Mouse (Mus musculus): ENCODE data around the gene Fcgr4.
"Not testable (repeated sequence)": the region's sequence is repeated elsewhere in the genome, so short reads cannot be mapped to it uniquely, and the experiment has no call there.

The Fcgr4 gene

DNA sequence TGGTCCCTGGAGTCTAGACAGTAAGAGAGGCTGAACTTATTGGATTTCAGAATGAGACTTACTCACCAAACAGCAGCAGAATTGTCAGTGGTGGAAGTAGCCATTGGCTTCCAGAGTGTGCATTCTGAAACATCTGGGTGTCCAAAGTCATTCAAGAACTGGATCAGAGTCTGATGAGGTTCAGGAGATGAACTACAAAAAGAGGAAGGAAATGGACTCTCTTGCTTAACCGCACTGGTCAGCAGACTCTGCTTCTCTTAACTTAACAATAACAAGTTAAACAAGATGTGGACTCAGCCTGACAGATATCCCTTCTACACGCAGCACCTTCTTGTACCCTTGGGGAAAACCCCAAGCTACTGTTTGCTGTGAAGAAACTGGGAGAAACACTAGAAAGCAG is 40.5 kb downstream of the Fcgr4 start:
- DNase-seq = no peak

- DNase-seq = no peak
These were observed 41.7 kb downstream of the Fcgr4 start for GRCm38 (mm10) chr1:171060392-171060791.

DNA sequence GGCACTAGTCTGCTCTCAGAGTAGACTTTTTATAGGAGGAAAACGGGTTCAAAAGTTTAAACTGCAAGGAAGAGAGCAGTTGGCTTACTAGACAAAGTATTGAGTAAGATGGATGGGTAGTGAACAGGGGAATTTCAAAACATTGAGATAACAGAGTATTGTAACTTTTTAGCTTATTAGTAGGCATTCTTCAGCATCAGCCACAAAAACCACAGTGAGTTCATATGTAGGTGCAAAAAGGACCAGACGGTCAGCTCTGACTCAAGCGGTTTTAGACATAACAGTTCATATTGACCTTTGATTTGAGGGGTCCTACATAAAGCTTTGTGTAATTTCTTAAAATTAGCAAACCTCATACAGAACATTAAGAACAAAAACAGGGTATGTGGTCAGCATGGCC is 42.8 kb downstream of the Fcgr4 start:
- DNase-seq = no peak

DNA sequence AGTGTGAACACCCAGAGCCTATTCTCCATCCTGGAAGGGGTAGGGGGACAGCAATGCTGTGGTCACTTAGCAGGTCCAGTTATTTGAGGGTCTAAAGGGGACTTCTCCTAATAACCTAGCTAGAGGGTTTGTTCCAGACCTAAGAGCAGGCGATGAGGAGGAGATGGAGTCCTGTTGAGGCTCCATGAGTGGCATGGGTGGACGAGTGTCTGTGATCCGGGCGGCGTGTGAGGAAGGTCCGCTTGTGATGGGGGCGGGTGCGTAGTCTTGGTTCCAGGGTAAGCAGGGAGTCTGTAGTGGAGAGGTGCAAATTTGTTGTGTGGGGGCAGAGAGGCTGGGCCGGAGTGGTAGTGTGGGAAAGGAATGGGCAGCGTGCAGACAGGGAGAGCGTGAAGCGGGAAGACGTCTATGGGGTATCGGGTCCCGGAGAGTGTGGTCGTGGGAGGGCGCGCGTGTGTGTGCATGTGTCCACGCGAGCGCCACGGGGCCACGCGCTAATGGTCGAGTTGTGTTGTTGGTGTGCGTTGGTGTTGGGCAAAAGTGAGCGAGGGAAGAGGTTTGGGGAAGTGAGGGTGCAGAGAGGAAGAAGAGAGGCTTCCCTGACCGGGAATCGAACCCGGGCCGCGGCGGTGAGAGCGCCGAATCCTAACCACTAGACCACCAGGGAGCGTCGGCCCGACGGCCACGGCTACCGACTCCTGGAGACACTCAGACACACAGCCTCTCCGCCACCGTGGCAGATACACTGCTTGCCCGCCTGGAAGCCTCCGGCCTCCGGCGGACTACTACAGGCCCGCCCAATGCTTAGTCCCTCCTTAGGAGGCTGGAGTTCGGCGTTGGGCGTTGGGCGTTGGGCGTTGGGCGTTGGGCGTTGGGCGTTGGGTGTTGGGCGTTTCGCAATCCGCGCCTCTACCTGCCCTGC is 45.1 kb downstream of the Fcgr4 start:
- peak; percentile 47 for DNase-seq

GRCm38 (mm10) chr1:171064491-171065242 is 45.9 kb downstream of the Fcgr4 start, which contains the start of gene Fcgr3:
Fcgr3 (minus strand) TSS chr1:171064935.
- peak; percentile 86 for DNase-seq

DNA sequence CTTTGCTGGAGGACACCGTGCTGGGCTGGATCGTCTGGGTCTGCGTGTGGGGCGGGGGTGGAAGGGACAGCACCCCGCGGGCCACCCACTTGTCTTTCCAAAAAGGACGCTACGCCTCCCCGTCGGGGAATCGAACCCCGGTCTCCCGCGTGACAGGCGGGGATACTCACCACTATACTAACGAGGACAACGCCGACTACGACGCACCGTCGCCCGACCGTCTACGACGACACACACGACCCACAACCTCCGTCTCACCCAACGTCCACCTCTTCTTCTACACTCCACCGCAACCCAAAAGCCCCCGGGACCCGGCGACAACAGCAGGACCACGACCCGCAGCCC is 46.5 kb downstream of the Fcgr4 start:
- DNase-seq = not testable (repeated sequence)

- not testable (repeated sequence) for DNase-seq
These were observed 47.0 kb downstream of the Fcgr4 start for GRCm38 (mm10) chr1:171065768-171066167.

DNA sequence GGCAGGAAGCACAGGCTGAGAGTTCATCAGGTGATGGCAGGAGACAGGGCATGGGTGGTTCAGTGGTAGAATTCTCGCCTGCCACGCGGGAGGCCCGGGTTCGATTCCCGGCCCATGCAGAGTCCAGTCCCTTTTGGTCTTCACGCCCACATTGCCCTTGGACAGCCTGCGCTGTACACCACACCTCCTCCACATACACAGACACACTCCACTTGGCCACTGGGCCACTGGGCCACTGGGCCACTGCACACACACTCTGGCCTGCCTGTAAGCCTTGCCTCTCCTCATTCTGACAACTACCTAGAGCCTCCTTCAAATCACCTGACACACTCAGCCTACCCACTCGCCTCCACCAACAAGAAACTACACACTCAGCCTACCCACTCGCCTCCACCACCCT is 47.9 kb downstream of the Fcgr4 start:
- DNase-seq = not testable (repeated sequence)

DNA sequence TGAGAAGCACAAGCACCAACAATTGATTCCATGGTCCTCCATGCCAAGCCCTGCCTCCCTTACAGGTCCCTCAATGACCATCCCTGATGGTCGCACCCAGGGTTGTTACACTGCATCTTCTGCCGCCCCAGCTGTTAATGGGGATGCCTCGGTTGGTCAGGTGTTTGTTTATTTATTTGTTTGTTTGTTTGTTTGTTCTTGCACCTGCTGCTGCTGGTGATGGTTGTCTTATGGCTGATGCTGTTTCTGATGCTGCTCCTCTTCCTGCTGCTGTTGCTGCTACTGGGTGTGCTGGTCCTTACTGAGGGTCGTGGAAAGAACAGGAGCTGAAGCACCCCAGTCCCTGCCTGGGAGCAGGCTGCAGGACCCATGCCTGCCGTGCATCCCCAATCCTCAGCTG is 49.2 kb downstream of the Fcgr4 start:
- peak; percentile 24 for DNase-seq

DNA sequence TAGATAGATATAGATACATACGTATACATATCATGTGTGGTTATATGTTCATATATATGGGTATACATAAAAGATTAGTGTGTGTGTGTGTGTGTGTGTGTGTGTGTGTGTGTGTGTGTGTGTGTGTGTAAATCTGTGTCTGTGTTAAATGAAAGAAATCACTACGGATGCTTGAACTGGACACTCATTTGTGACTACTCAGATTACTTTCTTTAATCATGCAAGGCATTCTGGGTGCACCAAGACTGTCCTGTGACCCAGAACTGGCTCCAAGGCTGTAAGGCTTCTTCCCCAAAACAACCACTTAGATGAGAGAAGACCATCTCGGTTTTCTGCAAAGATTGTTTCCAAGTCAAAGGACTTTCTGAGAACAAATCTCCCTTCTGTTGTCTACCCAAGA is 50.8 kb downstream of the Fcgr4 start:
- peak; percentile 49 for DNase-seq

DNA sequence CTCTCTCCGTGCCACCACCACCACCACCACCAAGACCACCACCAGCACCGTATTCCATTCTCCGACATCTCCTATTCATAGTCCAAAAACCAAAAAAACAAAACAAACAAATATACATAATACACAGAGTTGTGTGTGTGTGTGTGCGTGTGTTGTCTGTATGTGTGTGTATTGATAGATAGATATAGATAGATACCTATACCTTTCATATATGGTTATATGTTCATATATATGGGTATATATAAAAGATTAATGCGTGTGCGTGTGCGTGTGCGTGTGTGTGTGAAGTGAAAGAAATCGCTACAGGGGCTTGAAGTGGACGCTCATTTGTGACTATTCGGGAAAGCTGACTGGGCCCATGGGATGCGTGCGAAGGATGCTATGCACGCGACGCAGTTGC is 52.2 kb downstream of the Fcgr4 start:
- not testable (repeated sequence) for DNase-seq

- not testable (repeated sequence) for DNase-seq
These were observed 53.0 kb downstream of the Fcgr4 start for GRCm38 (mm10) chr1:171071726-171072125.

DNA sequence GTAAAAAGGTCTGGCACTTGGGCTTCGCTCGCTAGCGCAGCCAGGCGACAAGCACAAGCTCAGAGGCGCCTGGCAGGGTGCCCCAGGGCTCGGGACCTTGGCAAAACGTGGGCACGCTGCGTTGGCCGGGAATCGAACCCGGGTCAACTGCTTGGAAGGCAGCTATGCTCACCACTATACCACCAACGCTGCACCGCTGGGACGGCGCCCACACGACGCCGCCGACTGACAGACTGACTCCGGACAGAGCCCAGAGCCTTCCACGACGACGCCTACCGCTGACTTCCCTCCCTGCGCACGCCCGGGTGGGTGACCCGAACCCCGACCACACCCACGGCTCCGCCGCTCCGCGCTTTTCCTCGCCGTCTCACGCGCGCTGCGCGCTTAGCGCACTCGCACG is 53.5 kb downstream of the Fcgr4 start:
- not testable (repeated sequence) for DNase-seq

DNA sequence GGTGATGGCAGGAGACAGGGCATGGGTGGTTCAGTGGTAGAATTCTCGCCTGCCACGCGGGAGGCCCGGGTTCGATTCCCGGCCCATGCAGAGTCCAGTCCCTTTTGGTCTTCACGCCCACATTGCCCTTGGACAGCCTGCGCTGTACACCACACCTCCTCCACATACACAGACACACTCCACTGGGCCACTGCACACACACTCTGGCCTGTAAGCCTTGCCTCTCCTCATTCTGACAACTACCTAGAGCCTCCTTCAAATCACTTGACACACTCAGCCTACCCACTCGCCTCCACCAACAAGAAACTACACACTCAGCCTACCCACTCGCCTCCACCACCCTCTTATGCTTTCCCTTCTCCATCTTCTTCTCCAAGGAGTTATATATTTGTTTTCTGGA is 55.6 kb downstream of the Fcgr4 start:
- peak; percentile 58 for DNase-seq

DNA sequence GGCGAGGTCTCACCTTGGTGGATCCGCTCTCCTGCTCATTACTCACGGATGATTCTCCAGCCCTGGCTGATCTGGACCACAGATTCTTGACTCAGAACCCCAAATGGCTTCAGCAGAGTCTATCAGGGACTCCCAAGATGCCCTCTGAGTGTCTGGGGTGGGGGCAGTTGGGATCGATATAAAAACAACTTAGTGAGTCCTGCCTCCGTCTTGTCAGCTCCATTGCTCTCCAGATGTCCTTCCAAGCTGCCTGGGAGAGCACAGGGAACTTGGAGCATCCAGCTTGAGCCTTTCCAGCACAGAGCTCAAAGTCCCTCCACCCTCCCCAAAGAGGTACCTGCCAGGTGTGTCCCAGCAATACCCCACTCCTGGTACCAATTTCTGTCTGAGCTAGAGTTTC is 57.5 kb downstream of the Fcgr4 start:
- not testable (repeated sequence) for DNase-seq

DNA sequence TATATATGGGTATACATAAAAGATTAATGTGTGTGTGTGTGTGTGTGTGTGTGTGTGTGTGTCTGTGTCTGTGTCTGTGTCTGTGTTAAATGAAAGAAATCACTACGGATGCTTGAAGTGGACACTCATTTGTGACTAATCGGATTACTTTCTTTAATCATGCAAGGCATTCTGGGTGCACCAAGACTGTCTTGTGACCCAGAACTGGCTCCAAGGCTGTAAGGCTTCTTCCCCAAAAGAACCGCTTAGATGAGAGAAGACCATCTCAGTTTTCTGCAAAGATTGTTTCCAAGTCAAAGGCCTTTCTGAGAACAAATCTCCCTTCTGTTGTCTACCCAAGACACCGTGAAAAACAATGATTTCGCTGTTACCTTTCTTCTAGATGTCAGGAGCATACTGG is 58.5 kb downstream of the Fcgr4 start:
- DNase-seq = peak; percentile 40

GRCm38 (mm10) chr1:171077955-171078354 is 59.2 kb downstream of the Fcgr4 start:
- not testable (repeated sequence) for DNase-seq

GRCm38 (mm10) chr1:171078419-171078818 is 59.7 kb downstream of the Fcgr4 start:
- DNase-seq = not testable (repeated sequence)

- DNase-seq = not testable (repeated sequence)
These were observed 60.6 kb downstream of the Fcgr4 start for GRCm38 (mm10) chr1:171079345-171079744.
